Mouse (Mus musculus) liver, embryonic 15.5 days (tissue): ENCODE measurements around the gene Lhfpl2. TPM values are rescaled to one million over a fixed set of nuclear protein-coding genes. Genes with fewer than 3 reads are reported as not detected.

Source experiments
- ATAC-seq: fragments of 200-750 bp; cut with Nextera tagmentation; 2 replicates; pipeline ENCODE4 v1.8.0; 2017; ENCODE audit warnings: moderate number of reproducible peaks, mild to moderate bottlenecking, moderate library complexity; ENCODE audit not compliant: insufficient read depth
- H3K27ac ChIP-seq: fragments of 300-500 bp; sonication (generic); replicated peaks from 2 replicates; pipeline ENCODE4 v1.5.1; 2015; ENCODE audit warnings: mild to moderate bottlenecking, inconsistent platforms
- H3K27me3 ChIP-seq: fragments of 300-500 bp; sonication (generic); 2 replicates; pipeline ENCODE4 v1.6.1; 2015; ENCODE audit warnings: mild to moderate bottlenecking, inconsistent platforms
- H3K36me3 ChIP-seq: fragments of 300-500 bp; sonication (generic); replicated peaks from 2 replicates; pipeline ENCODE4 v1.6.1; 2015; ENCODE audit warnings: moderate library complexity, mild to moderate bottlenecking, inconsistent platforms
- H3K4me1 ChIP-seq: fragments of 300-500 bp; sonication (generic); replicated peaks from 2 replicates; pipeline ENCODE4 v1.6.1; 2015; ENCODE audit warnings: inconsistent platforms
- H3K4me2 ChIP-seq: fragments of 300-500 bp; sonication (generic); 2 replicates; pipeline ENCODE4 v1.6.1; 2015; ENCODE audit warnings: moderate library complexity, mild to moderate bottlenecking, inconsistent platforms
- H3K4me3 ChIP-seq: fragments of 300-500 bp; sonication (generic); replicated peaks from 2 replicates; pipeline ENCODE4 v1.5.1; 2015; ENCODE audit warnings: mild to moderate bottlenecking, inconsistent platforms
- H3K9ac ChIP-seq: fragments of 300-500 bp; sonication (generic); 2 replicates; pipeline ENCODE4 v1.6.1; 2015; ENCODE audit warnings: moderate library complexity, mild to moderate bottlenecking, inconsistent platforms
- H3K9me3 ChIP-seq: fragments of 300-500 bp; sonication (generic); replicated peaks from 2 replicates; pipeline ENCODE4 v1.6.1; 2016; ENCODE audit warnings: inconsistent platforms
- WGBS: fragments of 180-500 bp; shearing (Covaris S2); methylation state at CpG from one replicate; pipeline ENCODE4 v1.1.7; 2015; ENCODE audit warnings: mixed read lengths; ENCODE audit not compliant: insufficient replicate concordance; 5-methylcytosine and 5-hydroxymethylcytosine counted together
- polyA plus RNA-seq: library from polyadenylated mRNA; unstranded; fragments of >200 nt; fragmentation: Nextera tagmentation; extraction: Ambion mirVana; gene quantifications from 2 replicates; pipeline ENCODE4 v1.2.1, GENCODE M21; 2015

Gene Lhfpl2
- polyA plus RNA-seq, 1 experiment from 2014 or later, result 3.8 TPM

DNA sequence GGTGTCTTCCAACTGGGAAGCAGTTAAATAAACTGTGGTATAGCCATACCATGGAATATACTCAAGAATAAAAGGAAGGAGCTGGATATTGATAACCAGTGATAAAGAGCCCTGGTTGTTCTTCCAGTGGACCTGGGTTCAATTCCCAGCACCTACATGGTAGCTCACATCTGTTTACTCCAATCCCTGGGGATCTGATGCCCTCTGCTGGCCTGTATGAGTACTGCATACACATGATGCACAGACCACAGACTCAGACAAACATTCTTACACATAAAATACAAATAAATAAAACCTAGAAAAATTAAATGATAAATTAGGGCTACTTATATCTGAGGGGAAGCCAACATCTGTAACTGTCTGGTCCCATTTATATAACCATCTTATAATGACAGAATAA, 151.3 kb downstream of the Lhfpl2 start:
- no peak for ATAC-seq
- Histone ChIP-seq H3K36me3 (peaks cover 13% of the 10 kb centered on the region), H3K4me3 (no peak overlapping the region)

DNA sequence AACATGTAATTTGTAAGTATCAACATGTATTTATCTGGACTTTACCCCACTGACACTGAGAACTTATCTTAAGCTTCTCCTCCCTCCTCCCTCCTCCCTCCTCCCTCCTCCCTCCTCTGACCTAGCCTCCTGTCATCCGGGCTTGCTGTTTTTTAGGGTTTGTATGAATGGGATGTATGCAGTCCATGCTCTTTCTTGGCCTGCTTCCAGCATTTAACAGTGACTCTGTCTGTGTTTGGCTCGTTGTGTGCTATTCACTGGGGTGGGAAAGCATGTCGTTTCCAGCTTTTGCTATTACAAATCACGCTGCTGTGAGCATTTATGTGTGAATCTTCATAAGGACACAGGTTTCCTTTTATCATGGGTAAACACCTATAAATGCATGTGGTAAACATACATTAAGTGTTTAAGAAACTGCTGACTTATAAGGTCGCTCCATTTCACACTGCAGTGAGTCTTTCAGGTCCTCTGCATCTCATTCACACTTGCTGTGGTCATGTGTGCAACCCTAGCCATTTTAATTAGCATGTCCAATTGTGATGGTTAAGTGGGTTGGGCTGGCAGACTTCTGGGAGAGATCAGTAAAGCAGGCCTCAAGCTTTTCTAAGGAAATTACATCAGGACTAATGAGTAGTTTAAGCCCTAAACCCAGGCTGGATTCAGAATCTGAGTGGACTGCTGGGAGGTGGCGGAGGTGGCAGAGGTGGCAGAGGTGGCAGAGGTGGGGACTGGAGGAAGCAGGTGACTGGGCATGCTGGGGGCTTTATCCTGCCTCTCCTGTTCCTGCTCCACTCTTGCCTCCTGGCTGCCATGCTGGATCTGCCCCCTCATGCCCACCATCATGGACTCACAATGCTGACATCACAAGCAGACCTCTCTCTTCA, 153.9 kb downstream of the Lhfpl2 start:
- no peak for ATAC-seq
- Histone ChIP-seq H3K4me2 (no peak overlapping the region), H3K27ac (no peak overlapping the region), H3K27me3 (no peaks in the 10 kb centered on the region), H3K4me3 (no peak overlapping the region), H3K9ac (no peak overlapping the region), H3K9me3 (no peaks in the 10 kb centered on the region), H3K4me1 (no peaks in the 10 kb centered on the region), H3K36me3 (peaks cover 13% of the 10 kb centered on the region)
- WGBS, result 63% methylated on average over 6 of the region's 6 CpGs

More for the DNA sequence above, 151.3 kb downstream of the Lhfpl2 start:
- H3K27me3 ChIP-seq, result no peaks in the 10 kb centered on the region
- H3K4me2 ChIP-seq, result no peak overlapping the region
- H3K4me1 ChIP-seq, result no peaks in the 10 kb centered on the region
- H3K9ac ChIP-seq, result no peak overlapping the region
- no peaks in the 10 kb centered on the region for H3K9me3 ChIP-seq
- H3K27ac ChIP-seq, result no peak overlapping the region

DNA sequence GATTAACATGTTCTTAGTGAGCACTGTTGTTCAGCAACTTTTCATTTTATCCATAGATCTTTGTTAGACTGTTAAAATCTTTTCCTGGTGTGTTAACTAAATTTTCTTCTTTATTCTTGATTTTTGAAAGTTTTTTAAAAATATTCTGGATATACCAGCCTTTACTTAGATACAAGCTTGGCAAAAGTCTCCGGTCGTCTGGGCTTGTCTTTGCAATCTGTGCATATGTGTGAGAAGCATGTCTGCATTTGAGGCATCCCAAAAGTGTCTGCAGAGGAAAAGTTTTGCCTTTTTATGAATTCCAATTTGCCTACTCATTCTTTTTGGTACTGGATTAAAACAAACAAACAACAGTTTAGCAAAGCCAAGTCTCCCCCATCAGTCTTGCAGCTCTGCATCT, 154.6 kb downstream of the Lhfpl2 start:
- no peak overlapping the region for H3K9ac ChIP-seq
- H3K36me3 ChIP-seq, result peaks cover 13% of the 10 kb centered on the region
- no peak for ATAC-seq
- 71% methylated on average over 2 of the region's 2 CpGs for WGBS
- no peak overlapping the region for H3K4me2 ChIP-seq
- no peak overlapping the region for H3K27ac ChIP-seq
- no peaks in the 10 kb centered on the region for H3K4me1 ChIP-seq
- H3K4me3 ChIP-seq, result no peak overlapping the region
- no peaks in the 10 kb centered on the region for H3K9me3 ChIP-seq
- H3K27me3 ChIP-seq, result no peaks in the 10 kb centered on the region

DNA sequence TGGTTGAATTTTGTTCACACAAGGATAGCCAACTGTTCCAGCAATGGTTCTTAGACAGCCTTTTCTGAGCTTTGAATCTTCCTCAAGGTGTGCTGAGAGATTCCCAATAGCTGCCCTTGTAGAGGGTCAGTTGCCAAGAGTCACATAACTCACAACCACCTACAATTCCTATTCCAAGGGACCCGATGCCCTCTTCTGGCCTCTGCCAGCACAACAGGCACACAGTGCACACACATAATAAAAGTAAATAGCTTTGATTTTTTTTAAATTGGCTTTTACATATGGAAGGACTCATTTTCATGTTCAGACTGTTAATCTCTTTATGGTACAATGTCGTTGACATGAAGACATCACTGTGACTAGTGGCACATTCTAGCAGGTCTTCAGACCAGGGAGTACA, 155.1 kb downstream of the Lhfpl2 start:
- H3K4me3 ChIP-seq, result no peak overlapping the region
- peaks cover 12% of the 10 kb centered on the region for H3K36me3 ChIP-seq
- H3K9ac ChIP-seq, result no peak overlapping the region
- ATAC-seq, result no peak
- H3K9me3 ChIP-seq, result no peaks in the 10 kb centered on the region
- 64% methylated on average over 2 of the region's 2 CpGs for WGBS
- no peak overlapping the region for H3K27ac ChIP-seq
- no peaks in the 10 kb centered on the region for H3K27me3 ChIP-seq
- H3K4me2 ChIP-seq, result no peak overlapping the region
- no peaks in the 10 kb centered on the region for H3K4me1 ChIP-seq

DNA sequence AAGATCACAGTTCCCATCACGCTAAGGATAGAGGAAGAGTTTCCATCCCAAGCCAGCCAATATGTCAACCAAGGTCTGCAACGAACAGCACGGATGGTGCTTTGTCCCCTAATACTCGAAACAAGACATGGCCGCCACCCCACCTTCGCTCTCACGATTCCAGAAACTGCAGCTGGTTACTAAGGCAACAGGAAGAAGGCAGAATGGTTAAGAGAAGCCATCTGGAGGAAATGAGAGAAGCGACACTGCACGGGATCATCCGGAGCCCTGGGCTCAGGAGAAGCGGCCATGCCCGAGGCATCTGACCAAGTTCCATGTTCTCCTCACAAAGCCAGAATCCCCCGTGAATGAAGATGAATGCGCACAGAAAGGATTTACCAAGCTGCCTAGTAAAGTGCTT, 166.0 kb downstream of the Lhfpl2 start:
- no peak for ATAC-seq
- Histone ChIP-seq H3K9ac (no peak overlapping the region), H3K36me3 (peaks cover 9% of the 10 kb centered on the region; the same call in 1 of the 2 replicates), H3K4me1 (no peaks in the 10 kb centered on the region), H3K9me3 (no peaks in the 10 kb centered on the region), H3K27me3 (no peaks in the 10 kb centered on the region), H3K27ac (no peak overlapping the region), H3K4me2 (no peak overlapping the region), H3K4me3 (no peak overlapping the region)
- WGBS, result 74% methylated on average over 14 of the region's 14 CpGs

DNA sequence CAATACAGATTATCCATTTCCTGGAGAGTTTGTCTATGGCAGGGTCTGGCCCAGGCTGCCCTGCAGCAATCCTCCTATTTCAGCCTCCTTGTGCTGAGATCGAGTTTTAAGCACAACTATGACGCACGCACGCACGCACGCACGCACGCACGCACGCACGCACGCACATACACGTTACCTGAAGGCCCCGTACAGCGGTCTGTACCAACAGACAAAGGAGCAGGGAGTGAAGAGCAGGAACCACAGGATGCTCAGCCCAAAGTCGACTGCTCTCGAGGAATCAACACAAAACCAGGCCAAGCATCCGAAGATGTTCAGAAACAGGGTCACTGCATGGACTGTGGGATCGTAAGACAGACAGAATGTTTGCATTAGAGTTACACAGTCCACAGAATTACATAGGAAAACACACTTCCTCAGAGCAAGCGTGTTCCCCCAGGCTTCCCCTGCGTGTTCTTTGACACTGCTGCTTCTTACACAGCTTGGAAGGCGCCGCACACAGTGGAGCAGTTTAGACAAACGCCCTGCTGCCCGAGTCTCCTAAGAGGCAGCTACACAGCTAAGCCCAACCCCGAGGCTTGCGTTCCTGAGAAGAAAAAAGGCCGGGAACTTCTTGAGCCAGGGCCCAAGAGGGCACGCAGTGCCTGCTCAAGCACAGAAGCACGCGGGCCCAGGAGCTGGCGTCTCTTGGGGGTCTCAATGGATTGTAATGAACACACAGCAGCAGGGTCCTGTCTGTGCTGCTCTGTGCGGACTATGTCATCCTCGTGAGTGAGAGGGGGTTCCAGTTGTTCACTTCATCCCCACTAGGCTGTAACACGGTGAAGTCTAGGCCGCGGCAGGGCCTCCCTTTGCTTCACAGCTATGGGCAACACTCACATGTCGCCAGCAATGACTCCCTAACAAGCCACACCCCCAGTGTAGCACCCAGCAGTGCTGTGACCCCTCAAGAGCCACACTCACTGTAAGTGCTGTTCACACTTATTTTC, 167.4 kb downstream of the Lhfpl2 start:
- Histone ChIP-seq H3K27me3 (no peaks in the 10 kb centered on the region), H3K36me3 (peaks cover 9% of the 10 kb centered on the region; the same call in 1 of the 2 replicates), H3K27ac (no peak overlapping the region), H3K4me2 (no peak overlapping the region), H3K9me3 (no peaks in the 10 kb centered on the region), H3K4me1 (no peaks in the 10 kb centered on the region), H3K9ac (no peak overlapping the region), H3K4me3 (no peak overlapping the region)
- ATAC-seq, result no peak
- WGBS, result 89% methylated on average over 38 of the region's 38 CpGs

DNA sequence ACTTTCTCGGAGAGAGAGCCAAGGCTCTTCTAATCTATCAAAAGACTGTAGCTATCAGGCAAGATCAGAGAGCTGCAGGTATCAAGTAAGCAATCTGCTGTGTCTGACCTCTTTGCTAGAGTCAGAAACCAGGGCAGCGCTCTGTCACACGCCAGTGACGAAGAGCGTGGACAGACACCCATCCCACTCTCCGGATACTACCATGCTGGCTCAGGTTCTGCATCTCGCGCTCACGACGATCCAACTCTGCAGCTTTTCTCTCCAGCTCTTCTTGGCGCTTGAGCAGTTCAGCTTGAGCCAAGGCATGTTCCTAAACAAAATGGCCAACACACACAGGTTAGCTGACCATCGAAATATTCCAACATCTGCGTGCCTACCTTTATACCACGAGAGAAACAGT, 174.3 kb downstream of the Lhfpl2 start:
- WGBS, result 79% methylated on average over 14 of the region's 14 CpGs
- no peak for ATAC-seq
- no peaks in the 10 kb centered on the region for H3K27me3 ChIP-seq

DNA sequence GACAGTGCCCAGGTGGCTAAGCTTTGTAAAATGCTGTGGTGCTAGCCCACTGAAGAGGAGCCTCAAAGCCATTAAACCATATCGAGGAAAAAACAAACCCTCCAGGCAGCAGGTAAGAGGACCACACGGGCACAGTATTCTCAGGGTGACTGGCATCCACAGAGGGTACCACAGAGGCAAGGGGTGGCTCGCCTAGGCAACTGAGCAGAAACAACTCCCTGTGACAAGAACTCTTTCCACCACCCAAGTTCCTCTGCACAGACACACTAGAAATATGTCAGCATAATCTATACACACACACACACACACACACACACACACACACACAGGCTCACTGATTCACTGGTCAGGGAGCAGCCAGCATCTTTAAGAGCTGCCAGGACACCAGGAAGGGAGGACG, 181.9 kb downstream of the Lhfpl2 start:
- Histone ChIP-seq H3K4me3 (no peak overlapping the region), H3K27ac (no peak overlapping the region), H3K27me3 (no peaks in the 10 kb centered on the region), H3K9me3 (no peaks in the 10 kb centered on the region), H3K9ac (no peak overlapping the region), H3K36me3 (no peaks in the 10 kb centered on the region), H3K4me2 (no peak overlapping the region), H3K4me1 (peaks cover 5% of the 10 kb centered on the region)
- WGBS, result 61% methylated on average over 4 of the region's 4 CpGs
- ATAC-seq, result no peak

More for the DNA sequence above, 174.3 kb downstream of the Lhfpl2 start:
- Histone ChIP-seq H3K4me3 (no peak overlapping the region), H3K9ac (no peak overlapping the region), H3K9me3 (no peaks in the 10 kb centered on the region), H3K4me1 (no peaks in the 10 kb centered on the region), H3K36me3 (no peaks in the 10 kb centered on the region), H3K4me2 (no peak overlapping the region), H3K27ac (no peak overlapping the region)

DNA sequence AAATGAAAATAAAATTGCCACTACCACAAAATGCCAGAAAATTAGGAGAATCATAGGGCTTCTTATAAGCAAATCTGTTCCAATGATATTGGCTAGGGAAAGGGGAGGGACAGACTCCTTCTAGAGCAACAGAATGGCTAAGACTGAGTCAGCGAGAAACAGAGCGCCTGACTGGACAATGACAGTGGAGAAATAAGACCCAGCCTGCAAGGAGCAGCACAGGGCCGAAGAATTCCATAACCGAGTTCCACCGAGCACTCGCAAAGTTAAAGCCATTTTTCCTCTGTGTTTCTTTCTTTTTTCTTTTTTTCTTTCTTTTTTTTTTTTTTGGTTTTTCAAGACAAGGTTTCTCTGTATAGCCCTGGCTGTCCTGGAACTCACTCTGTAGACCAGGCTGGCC, 182.5 kb downstream of the Lhfpl2 start:
- no peak for ATAC-seq
- peaks cover 5% of the 10 kb centered on the region for H3K4me1 ChIP-seq
- no peak overlapping the region for H3K4me3 ChIP-seq
- no peaks in the 10 kb centered on the region for H3K27me3 ChIP-seq
- 87% methylated on average over 6 of the region's 6 CpGs for WGBS
- no peaks in the 10 kb centered on the region for H3K9me3 ChIP-seq
- no peak overlapping the region for H3K9ac ChIP-seq
- no peaks in the 10 kb centered on the region for H3K36me3 ChIP-seq
- H3K4me2 ChIP-seq, result no peak overlapping the region
- no peak overlapping the region for H3K27ac ChIP-seq

DNA sequence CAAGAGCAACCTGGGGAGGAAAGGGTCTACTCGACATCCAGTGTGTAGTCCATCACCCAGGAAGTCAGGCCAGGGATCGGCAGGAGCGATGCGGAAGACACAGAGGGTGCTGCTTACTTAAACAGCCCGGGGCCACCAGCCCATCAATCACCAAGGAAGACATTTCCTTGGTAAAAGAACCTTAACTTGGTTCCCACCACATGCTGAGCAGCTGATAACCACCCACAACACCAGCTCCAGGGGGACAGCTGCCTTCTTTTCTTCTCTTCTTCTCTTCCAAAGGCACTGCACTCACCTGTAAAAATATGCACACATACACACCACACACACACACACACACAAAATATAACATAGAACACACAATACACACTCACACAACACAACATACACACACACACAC, 183.3 kb downstream of the Lhfpl2 start:
- no peak for ATAC-seq

DNA sequence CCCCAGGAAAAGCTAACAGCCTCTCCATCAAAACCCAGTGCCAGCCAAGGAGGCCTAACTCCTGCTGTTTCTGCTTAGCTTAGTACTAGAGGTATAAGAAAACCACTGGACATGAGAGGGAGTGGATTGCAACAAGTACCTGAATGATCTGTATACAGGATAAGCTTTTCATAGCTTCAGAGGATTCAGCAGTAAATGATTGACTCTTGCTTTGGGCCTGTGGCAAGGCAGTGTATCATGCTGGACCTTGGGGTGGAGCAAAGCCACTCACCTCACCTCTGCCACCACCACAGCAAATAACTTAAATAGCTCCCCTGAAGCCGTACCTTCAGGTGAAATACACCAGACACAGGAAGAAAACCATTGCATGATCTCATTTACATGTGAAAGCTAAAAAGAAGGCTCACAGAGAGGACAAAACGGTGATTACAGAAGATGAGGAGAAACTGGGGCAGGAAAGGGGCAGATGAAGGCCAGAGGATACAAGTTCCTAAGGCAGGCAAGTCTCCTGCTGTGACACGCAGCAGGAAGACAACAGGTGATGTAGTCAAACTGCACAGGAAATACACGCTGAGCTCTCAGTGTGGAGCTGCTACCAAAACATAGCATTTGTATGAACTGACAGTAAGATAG, 184.4 kb downstream of the Lhfpl2 start:
- Histone ChIP-seq H3K9me3 (no peaks in the 10 kb centered on the region), H3K27me3 (no peaks in the 10 kb centered on the region), H3K36me3 (no peaks in the 10 kb centered on the region), H3K4me1 (peaks cover 5% of the 10 kb centered on the region), H3K9ac (no peak overlapping the region), H3K4me2 (no peak overlapping the region), H3K27ac (no peak overlapping the region), H3K4me3 (no peak overlapping the region)
- ATAC-seq, result no peak
- 63% methylated on average over 4 of the region's 4 CpGs for WGBS

More for the DNA sequence above, 183.3 kb downstream of the Lhfpl2 start:
- H3K4me2 ChIP-seq, result no peak overlapping the region
- no peak overlapping the region for H3K9ac ChIP-seq
- peaks cover 5% of the 10 kb centered on the region for H3K4me1 ChIP-seq
- whole genome bisulfite sequencing, result 41% methylated on average over 5 of the region's 5 CpGs
- no peaks in the 10 kb centered on the region for H3K27me3 ChIP-seq
- no peak overlapping the region for H3K4me3 ChIP-seq
- no peaks in the 10 kb centered on the region for H3K36me3 ChIP-seq
- H3K27ac ChIP-seq, result no peak overlapping the region
- no peaks in the 10 kb centered on the region for H3K9me3 ChIP-seq
